Mouse (Mus musculus): ENCODE measurements at regions not wholly inside any gene's neighbourhood (a gene's known extent, or its start where the extent isn't known, plus 50 kb on each side); places are given as distances from the start of the nearest gene placed in this dataset.
"Not testable (repeated sequence)": the region's sequence is repeated elsewhere in the genome, so short reads cannot be mapped to it uniquely, and the experiment has no call there.

DNA sequence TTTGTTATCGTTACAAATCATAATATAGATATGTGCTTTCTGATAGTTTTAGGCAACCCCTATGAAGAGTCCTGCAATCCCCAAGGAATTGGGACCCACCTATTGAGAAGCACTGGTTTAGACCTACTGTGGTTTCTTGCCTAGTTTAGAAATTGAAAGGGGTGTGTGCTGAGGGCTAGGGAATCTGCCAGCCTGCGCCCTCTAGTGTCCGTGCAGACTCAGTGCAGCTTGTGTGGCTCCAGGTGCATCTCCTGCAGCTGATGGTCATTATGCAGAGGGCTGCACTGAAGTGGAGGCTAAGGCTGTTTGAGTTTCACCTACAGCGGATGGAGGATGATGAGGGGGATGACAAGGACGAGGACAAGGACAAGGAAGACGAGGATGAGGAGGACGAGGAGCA lies 363.8 kb downstream of the Hpcal1 start:
- intact Hi-C loops (cut with DNase I): loop anchor here (5.0 kb wide), 1 partner anchor 202 kb away; no protein-coding TSS in a partner anchor
- DNase-seq (ENCODE audit: low spot score): not testable (repeated sequence)
